Mouse (Mus musculus): ENCODE data around the gene Pvr.

The Pvr gene

GRCm38 (mm10) chr7:19867751-19868399 lies 53.1 kb downstream of the Pvr start:
- DNase-seq, result no peak

GRCm38 (mm10) chr7:19866490-19866889 lies 54.5 kb downstream of the Pvr start:
- DNase-seq, result no peak

DNA sequence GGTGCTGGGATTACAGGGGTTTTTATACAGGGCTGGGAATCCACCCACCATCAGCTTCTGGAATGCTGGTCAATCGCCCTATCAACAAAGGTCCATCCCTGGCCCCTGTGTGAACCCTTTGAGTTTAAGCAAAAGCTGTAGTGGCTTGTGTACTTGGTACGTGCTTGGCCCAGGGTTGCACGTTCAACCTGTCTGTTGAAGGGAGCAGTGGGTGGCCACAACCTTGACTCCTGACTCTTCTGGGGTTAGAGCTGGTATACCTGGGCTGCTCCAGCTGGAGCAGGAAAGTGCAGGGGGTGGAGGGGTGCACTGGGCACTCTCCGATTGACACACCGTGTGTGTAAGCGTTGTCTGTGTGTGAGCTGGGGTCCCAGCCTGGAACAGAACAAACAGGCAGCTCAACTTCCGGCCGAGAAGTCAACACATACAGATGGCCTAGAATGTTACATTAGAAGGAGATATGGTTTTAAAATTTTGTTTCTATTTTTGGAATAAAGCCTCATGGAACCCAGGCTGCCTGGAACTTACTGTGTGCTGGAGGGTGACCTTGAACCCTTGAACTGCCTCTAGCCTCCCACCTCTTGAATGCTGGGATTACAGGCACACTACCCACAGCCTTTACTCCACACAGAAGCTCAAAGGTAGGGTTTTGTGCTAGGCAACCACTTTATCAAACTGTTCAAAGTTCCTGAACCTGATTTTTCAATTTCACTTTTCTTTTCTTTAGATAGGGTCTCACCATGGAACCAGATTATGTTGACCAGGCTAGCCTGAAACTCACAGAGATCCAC lies 55.5 kb downstream of the Pvr start:
- DNase-seq, result no peak

- peak; percentile 10 for DNase-seq
Measured at GRCm38 (mm10) chr7:19864241-19864640, 56.7 kb downstream of the Pvr start.

DNA sequence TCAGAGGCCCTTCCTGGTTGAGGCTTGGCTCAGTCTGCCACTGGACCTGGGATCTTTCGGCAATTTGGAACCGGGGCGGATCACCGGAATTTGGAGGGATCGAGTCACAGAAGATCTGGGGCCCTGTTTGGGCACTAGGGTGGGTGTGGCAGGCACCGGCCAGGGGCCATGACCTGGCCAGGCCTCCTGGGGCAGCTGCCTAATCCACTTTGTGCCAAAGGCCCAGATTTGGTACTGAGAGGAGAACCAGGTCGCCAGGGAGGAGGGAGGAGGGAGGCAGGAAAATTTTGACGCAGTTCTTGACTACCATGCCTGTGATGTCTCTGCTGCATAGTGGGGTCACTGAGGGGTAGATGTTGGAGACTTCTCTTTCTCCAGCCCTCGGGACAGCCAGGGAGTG lies 59.8 kb downstream of the Pvr start, which contains the start of gene Ceacam16:
Gene Ceacam16, minus strand, starts transcription at position 101 of the 400 bp plus-strand sequence.
- DNase-seq, result no peak

DNA sequence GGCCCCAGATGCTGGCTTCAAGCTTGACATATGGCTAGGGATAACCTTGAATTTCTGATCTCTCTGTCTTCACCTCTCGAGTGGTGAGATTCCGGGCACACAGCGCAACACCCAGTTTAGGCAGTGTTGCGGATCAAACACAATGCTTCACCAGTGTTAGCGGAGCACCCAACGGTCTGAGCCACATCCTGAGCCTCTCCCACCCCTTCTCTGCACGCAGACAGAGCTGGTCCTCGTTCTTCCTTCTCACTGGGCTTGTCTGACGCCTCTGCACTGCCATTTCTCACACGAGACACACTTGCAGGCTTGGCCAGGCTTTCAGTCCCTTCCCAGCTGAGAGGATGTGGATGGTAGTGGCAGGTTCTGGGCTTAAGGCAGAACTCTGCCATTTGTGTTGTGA lies 61.2 kb downstream of the Pvr start:
- no peak for DNase-seq

DNA sequence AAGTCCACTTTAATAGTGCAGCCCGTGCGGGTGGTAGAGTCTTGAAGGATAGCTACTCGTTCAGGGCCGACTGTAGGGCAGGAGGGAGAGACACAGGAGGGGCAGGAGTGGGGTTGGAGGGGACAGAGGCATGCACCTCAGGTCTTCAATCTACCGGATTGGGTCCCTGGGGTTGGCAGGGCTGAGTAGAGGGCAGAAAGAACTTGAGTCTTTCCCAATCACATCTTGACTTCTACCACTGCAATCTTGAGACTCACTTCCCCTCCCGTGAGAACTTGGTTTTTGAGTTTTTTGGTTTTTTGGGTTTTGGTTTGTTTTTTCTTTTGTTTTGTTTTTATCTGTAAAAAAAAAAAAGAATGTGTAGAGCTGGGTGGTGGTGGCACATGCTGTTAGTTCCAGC lies 64.7 kb downstream of the Pvr start:
- no peak for DNase-seq

- DNase-seq, result no peak
Measured at GRCm38 (mm10) chr7:19855663-19856062, 65.3 kb downstream of the Pvr start.
